18 mouse cellular contexts compared by ENCODE assay signal in genomic region chr9:108175116-108175838, GRCm38 (mm10). TPM values are rescaled to one million over a fixed set of nuclear protein-coding genes. Genes with fewer than 3 reads are reported as not detected.
DNase-seq lines count a peak whose midpoint lies in the region; ATAC-seq and TF ChIP-seq lines count a peak whose summit lies in the region.
"Had no signal": no experiment of that assay in that cellular context is flagged by ENCODE, and none has a peak within 500 bp of the region (broad histone marks: within the 10 kb centered on the region; RNA-seq: fewer than 3 reads in every experiment).

No protein-coding gene starts in this region.

- peak; percentile 52 to 58 for DNase-seq in cerebellum, postnatal 25 days
- no peak for DNase-seq in cerebellum, adult 11-12 months
- no peak for DNase-seq in lung, postnatal 10 days
- DNase-seq in ZHBTc4 (ENCODE audit: low read depth, low spot score): peak; percentile 30
- peak; percentile 37 for DNase-seq in stomach, postnatal 0 days (ENCODE audit: low spot score)
- DNase-seq: adrenal gland, adult 2 months; adrenal gland, postnatal 25 days; gastrocnemius, postnatal 10 days; heart, adult 2 months; heart, postnatal 14 days had no signal

- WGBS in lung, embryonic 15.5 days: 41% methylated on average over 19 of the region's 19 CpGs
- 49% methylated on average over 18 of the region's 19 CpGs for WGBS in stomach, postnatal 0 days

- no peaks in the 10 kb centered on the region for H3K36me3 ChIP-seq in lung, embryonic 15.5 days
- H3K36me3 ChIP-seq in stomach, postnatal 0 days (ENCODE audit: control insufficient read depth, insufficient read depth, low read length): no peaks in the 10 kb centered on the region
- H3K36me3 ChIP-seq: embryonic facial prominence, embryonic 12.5 days; forebrain, embryonic 15.5 days; heart, embryonic 15.5 days; hindbrain, embryonic 13.5 days had no signal

- peak; percentile 77; the same call in 1 of the 2 replicates for ATAC-seq in lung, embryonic 15.5 days (ENCODE audit: borderline replicate concordance, extremely low read depth, low FRiP score, low TSS enrichment)
- ATAC-seq in stomach, postnatal 0 days (ENCODE audit: low FRiP score, low TSS enrichment): no peak
- ATAC-seq: forebrain, embryonic 15.5 days; hindbrain, postnatal 0 days; Patski had no signal

- H3K9ac ChIP-seq in lung, embryonic 15.5 days: no peak overlapping the region
- H3K9ac ChIP-seq in stomach, postnatal 0 days (ENCODE audit: low read length): no peak overlapping the region
- H3K9ac ChIP-seq: embryonic facial prominence, embryonic 12.5 days; forebrain, embryonic 15.5 days; heart, embryonic 15.5 days; hindbrain, embryonic 13.5 days had no signal

- no peak overlapping the region; the same call in 1 of the 2 replicates for H3K27ac ChIP-seq in lung, embryonic 15.5 days
- H3K27ac ChIP-seq in stomach, postnatal 0 days (replicated peaks): no peak overlapping the region
- H3K27ac ChIP-seq: embryonic facial prominence, embryonic 12.5 days; forebrain, embryonic 15.5 days; heart, adult 2 months; heart, embryonic 15.5 days; hindbrain, embryonic 13.5 days; hindbrain, postnatal 0 days had no signal

- no peaks in the 10 kb centered on the region for H3K9me3 ChIP-seq in lung, embryonic 15.5 days
- no peaks in the 10 kb centered on the region for H3K9me3 ChIP-seq in stomach, postnatal 0 days (ENCODE audit: control insufficient read depth, low read length)
- H3K9me3 ChIP-seq: embryonic facial prominence, embryonic 12.5 days; forebrain, embryonic 15.5 days; heart, embryonic 15.5 days; hindbrain, embryonic 13.5 days had no signal

- no peak for TF ChIP-seq CTCF in stomach, postnatal 0 days (IDR thresholded peaks at IDR 0.05; ENCODE audit: low read depth)

- no peaks in the 10 kb centered on the region for H3K27me3 ChIP-seq in lung, embryonic 15.5 days
- no peaks in the 10 kb centered on the region for H3K27me3 ChIP-seq in stomach, postnatal 0 days (ENCODE audit: control insufficient read depth, insufficient read depth, low read length)
- H3K27me3 ChIP-seq: embryonic facial prominence, embryonic 12.5 days; forebrain, embryonic 15.5 days; heart, embryonic 15.5 days; hindbrain, embryonic 13.5 days; Patski had no signal

- H3K4me3 ChIP-seq in lung, embryonic 15.5 days: no peak overlapping the region
- no peak overlapping the region for H3K4me3 ChIP-seq in stomach, postnatal 0 days (ENCODE audit: low read depth, low read length)
- H3K4me3 ChIP-seq: embryonic facial prominence, embryonic 12.5 days; forebrain, embryonic 15.5 days; heart, adult 2 months; heart, embryonic 15.5 days; hindbrain, embryonic 13.5 days had no signal

- no peak overlapping the region for H3K4me2 ChIP-seq in lung, embryonic 15.5 days
- no peak overlapping the region for H3K4me2 ChIP-seq in stomach, postnatal 0 days (replicated peaks; ENCODE audit: low read depth)
- H3K4me2 ChIP-seq: embryonic facial prominence, embryonic 12.5 days; forebrain, embryonic 15.5 days; heart, embryonic 11.5 days; heart, embryonic 15.5 days; hindbrain, embryonic 13.5 days had no signal

- no peak for TF ChIP-seq EP300 in stomach, postnatal 0 days (optimal IDR thresholded peaks at IDR 0.05)

- H3K4me1 ChIP-seq in lung, embryonic 15.5 days: peaks cover 8% of the 10 kb centered on the region; the same call in 1 of the 2 replicates
- no peaks in the 10 kb centered on the region for H3K4me1 ChIP-seq in stomach, postnatal 0 days (replicated peaks; ENCODE audit: control insufficient read depth, insufficient read depth)
- H3K4me1 ChIP-seq: embryonic facial prominence, embryonic 12.5 days; heart, embryonic 15.5 days had no signal

RNA-seq across cellular contexts. Expression of gene Bsn, which starts 14.9 kb away (rescaled TPM):
- 0.19 and 0.34 TPM in 2 replicates for polyA plus RNA-seq in lung, embryonic 15.5 days (2015; fragmentation: Nextera tagmentation; extraction: Ambion mirVana)
- polyA plus RNA-seq in stomach, postnatal 0 days (2015; fragmentation: Nextera tagmentation; extraction: Ambion mirVana): 1.6 and 2.0 TPM in 2 replicates

Comparison
In these comparisons a context has a peak if more than half of its experiments do, and no peak if none do; other contexts are left out.
1. DNase-seq: peak in cerebellum, postnatal 25 days (2 of 2), ZHBTc4 (single experiment) and stomach, postnatal 0 days (single experiment); none in cerebellum, adult 11-12 months (single experiment) and lung, postnatal 10 days (single experiment).